Mouse (Mus musculus): ENCODE results near the gene Cdc42bpg. TPM values are rescaled to one million over a fixed set of nuclear protein-coding genes. Genes with fewer than 3 reads are reported as not detected.

Cdc42bpg gene
- total and polyA plus RNA-seq, 3 experiments: 2.6 to 4.5 TPM; not detected in 1

- TF ChIP-seq MEF2A (IDR thresholded peaks at IDR 0.05; ENCODE audit: extremely low read depth, insufficient replicate concordance, low read depth, low read length, poor library complexity, severe bottlenecking): no peak
- peak; percentile 57; the same call in 1 of the 2 replicates for TF ChIP-seq KAT2A (conservative IDR thresholded peaks at IDR 0.05; ENCODE audit: low read depth, low read length)
- TF ChIP-seq MAX (IDR thresholded peaks at IDR 0.05; ENCODE audit: low read length): peak; percentile 67; the same call in 1 of the 2 replicates
- peak; percentile 83 for TF ChIP-seq HCFC1 (IDR thresholded peaks at IDR 0.05; ENCODE audit: low read depth, low read length)
Observed at GRCm38 (mm10) chr19:6363411-6364240, 57.4 kb downstream of the Cdc42bpg start, which contains the start of gene Sf1 (continued).

- H3K4me1 ChIP-seq (ENCODE audit: control insufficient read depth in 1 of 2, insufficient read depth in 2 of 2, low read length in 2 of 2): peaks cover 13 to 21% of the 10 kb centered on the region in 2 experiments
- H3K9me3 ChIP-seq (replicated peaks; ENCODE audit: insufficient read depth, low read length): no peaks in the 10 kb centered on the region
- DNase-seq (ENCODE audit: low read depth, low spot score): peak; percentile 91
- peak overlapping the region; percentile 99 for H3K9ac ChIP-seq (ENCODE audit: control insufficient read depth, low read depth, low read length, poor library complexity, severe bottlenecking)
- H3K36me3 ChIP-seq (ENCODE audit: control insufficient read depth in 1 of 2, insufficient read depth in 2 of 2, low read length in 2 of 2): peaks cover 38 to 51% of the 10 kb centered on the region in 2 experiments
- peaks cover 37% of the 10 kb centered on the region for H3K79me2 ChIP-seq (ENCODE audit: control insufficient read depth, insufficient read depth, low read length, poor library complexity)
- peak overlapping the region; percentile 97 for H3K27ac ChIP-seq (ENCODE audit: control insufficient read depth, low read depth, low read length)
- no peaks in the 10 kb centered on the region for H3K27me3 ChIP-seq (ENCODE audit: control insufficient read depth in 1 of 2, insufficient read depth in 2 of 2, low read length in 2 of 2)
- peak overlapping the region; percentile 86 to 93 for H3K4me3 ChIP-seq (ENCODE audit: control insufficient read depth in 1 of 2, insufficient read depth in 1 of 2, low read depth in 2 of 2, low read length in 2 of 2)
- TF ChIP-seq GABPA (IDR thresholded peaks at IDR 0.05; ENCODE audit: low read depth, low read length): no peak
- no peak for TF ChIP-seq USF2 (IDR thresholded peaks at IDR 0.05; ENCODE audit: borderline replicate concordance in 1 of 2, insufficient read depth in 1 of 2, low read depth in 1 of 2, low read length in 2 of 2)
- TF ChIP-seq ETS1 (IDR thresholded peaks at IDR 0.05; ENCODE audit: low read depth, low read length): no peak
- no peak for TF ChIP-seq ZC3H11A (IDR thresholded peaks at IDR 0.05; ENCODE audit: low read depth, low read length)
- no peak for TF ChIP-seq ELF1 (IDR thresholded peaks at IDR 0.05; ENCODE audit: low read depth, low read length)
- TF ChIP-seq TAL1 (IDR thresholded peaks at IDR 0.05; ENCODE audit: low read length): no peak
- TF ChIP-seq E2F4 (IDR thresholded peaks at IDR 0.05; ENCODE audit: borderline replicate concordance, low read depth, low read length): peak; percentile 71; the same call in 1 of the 2 replicates
- TF ChIP-seq RCOR1 (IDR thresholded peaks at IDR 0.05; ENCODE audit: low read depth, low read length): no peak
- 0 out of 2 replicates have a peak, but pooled peaks have one; percentile 43 for TF ChIP-seq MYC (IDR thresholded peaks at IDR 0.05; ENCODE audit: low read depth, low read length)
- TF ChIP-seq EP300 (IDR thresholded peaks at IDR 0.05; ENCODE audit: low read depth in 1 of 2, low read length in 2 of 2): no peak
- TF ChIP-seq POLR2AphosphoS2 (IDR thresholded peaks at IDR 0.05; ENCODE audit: low read length): no peak
- TF ChIP-seq NRF1 (IDR thresholded peaks at IDR 0.05; ENCODE audit: insufficient read depth, low read depth, low read length, poor library complexity, severe bottlenecking): peak; percentile 94
- peak; percentile 47; the same call in 1 of the 2 replicates for TF ChIP-seq MXI1 (IDR thresholded peaks at IDR 0.05; ENCODE audit: low read depth, low read length)
- TF ChIP-seq MAX (IDR thresholded peaks at IDR 0.05; ENCODE audit: low read length): peak; percentile 65; the same call in 1 of the 2 replicates
- no peak for TF ChIP-seq ZNF384 (IDR thresholded peaks at IDR 0.05; ENCODE audit: low read depth, low read length)
- no peak for TF ChIP-seq JUND (IDR thresholded peaks at IDR 0.05; ENCODE audit: low read depth, low read length)
- TF ChIP-seq BHLHE40 (IDR thresholded peaks at IDR 0.05; ENCODE audit: borderline replicate concordance, low read depth, low read length): no peak
- no peak for TF ChIP-seq MAFK (IDR thresholded peaks at IDR 0.05; ENCODE audit: borderline replicate concordance, low read depth, low read length)
- TF ChIP-seq CHD1 (IDR thresholded peaks at IDR 0.05; ENCODE audit: low read depth, low read length): no peak
- TF ChIP-seq POLR2AphosphoS5 (IDR thresholded peaks at IDR 0.05; ENCODE audit: borderline replicate concordance, low read depth, low read length): no peak
- TF ChIP-seq CTCF (IDR thresholded peaks at IDR 0.05 in 2 of 3, conservative IDR thresholded peaks at IDR 0.05 in 1 of 3; ENCODE audit: control insufficient read depth in 1 of 3, insufficient read depth in 1 of 3, low read depth in 2 of 3, low read length in 3 of 3, poor library complexity in 1 of 3, severe bottlenecking in 1 of 3): no peak
- TF ChIP-seq CHD2 (IDR thresholded peaks at IDR 0.05; ENCODE audit: low read length): no peak
- TF ChIP-seq TBP (IDR thresholded peaks at IDR 0.05; ENCODE audit: low read depth, low read length): peak; percentile 29; the same call in 1 of the 2 replicates
- TF ChIP-seq SMC3 (IDR thresholded peaks at IDR 0.05; ENCODE audit: low read depth, low read length): no peak
- no peak for TF ChIP-seq MEF2A (IDR thresholded peaks at IDR 0.05; ENCODE audit: extremely low read depth, insufficient replicate concordance, low read depth, low read length, poor library complexity, severe bottlenecking)
- TF ChIP-seq UBTF (IDR thresholded peaks at IDR 0.05; ENCODE audit: borderline replicate concordance, insufficient read depth, low read depth, low read length): no peak
- no peak for TF ChIP-seq KAT2A (conservative IDR thresholded peaks at IDR 0.05; ENCODE audit: low read depth, low read length)
- TF ChIP-seq ZMIZ1 (IDR thresholded peaks at IDR 0.05; ENCODE audit: low read depth, low read length): no peak
- no peak for TF ChIP-seq TCF12 (IDR thresholded peaks at IDR 0.05; ENCODE audit: low read depth, low read length)
- TF ChIP-seq SIN3A (IDR thresholded peaks at IDR 0.05; ENCODE audit: low read length): 0 out of 2 replicates have a peak, but pooled peaks have one; percentile 46
Observed at GRCm38 (mm10) chr19:6364317-6364725, 58.1 kb downstream of the Cdc42bpg start.

All from MEL (cell line).